ENCODE assay signal across 19 mouse cellular contexts in genomic region chr13:4971472-4972067, GRCm38 (mm10).
DNase-seq lines count a peak whose midpoint lies in the region; ATAC-seq and TF ChIP-seq lines count a peak whose summit lies in the region.
"Had no signal": no experiment of that assay in that cellular context is flagged by ENCODE, and none has a peak within 500 bp of the region (broad histone marks: within the 10 kb centered on the region; RNA-seq: fewer than 3 reads in every experiment).

No protein-coding gene starts in this region.

- H3K9me3 ChIP-seq in heart, postnatal 0 days (replicated peaks; ENCODE audit: control insufficient read depth, low read length): no peaks in the 10 kb centered on the region
- H3K9me3 ChIP-seq: hindbrain, embryonic 12.5 days; limb, embryonic 12.5 days; megakaryocyte, embryonic 14.5 days; neural tube, embryonic 15.5 days had no signal

- no peak overlapping the region for H3K4me3 ChIP-seq in heart, postnatal 0 days (ENCODE audit: low read depth, low read length)
- H3K4me3 ChIP-seq: heart, adult 2 months; hindbrain, embryonic 12.5 days; limb, embryonic 12.5 days; megakaryocyte, embryonic 14.5 days; neural tube, embryonic 15.5 days had no signal

- no peak for TF ChIP-seq CTCF in heart, postnatal 0 days (IDR thresholded peaks at IDR 0.05; ENCODE audit: low read depth)

- no peaks in the 10 kb centered on the region for H3K4me1 ChIP-seq in heart, postnatal 0 days (ENCODE audit: control insufficient read depth, insufficient read depth)
- H3K4me1 ChIP-seq: hindbrain, embryonic 12.5 days; megakaryocyte, embryonic 14.5 days; neural tube, embryonic 15.5 days had no signal

- no peak for ATAC-seq in heart, postnatal 0 days (ENCODE audit: insufficient read depth, low read depth)
- ATAC-seq: forebrain, embryonic 14.5 days; midbrain, embryonic 16.5 days had no signal

- no peaks in the 10 kb centered on the region for H3K36me3 ChIP-seq in heart, postnatal 0 days (replicated peaks; ENCODE audit: control insufficient read depth, insufficient read depth, low read length)
- H3K36me3 ChIP-seq: hindbrain, embryonic 12.5 days; limb, embryonic 12.5 days; neural tube, embryonic 15.5 days had no signal

- H3K9ac ChIP-seq in heart, postnatal 0 days (replicated peaks; ENCODE audit: low read depth, low read length): no peak overlapping the region
- H3K9ac ChIP-seq: hindbrain, embryonic 12.5 days; limb, embryonic 12.5 days; neural tube, embryonic 15.5 days had no signal

- H3K4me2 ChIP-seq in heart, postnatal 0 days (ENCODE audit: low read depth, low read length): no peak overlapping the region
- H3K4me2 ChIP-seq: hindbrain, embryonic 12.5 days; limb, embryonic 12.5 days; neural tube, embryonic 15.5 days had no signal

- no peak overlapping the region for H3K27ac ChIP-seq in heart, postnatal 0 days (ENCODE audit: low read depth)
- H3K27ac ChIP-seq: heart, adult 2 months; hindbrain, embryonic 12.5 days; limb, embryonic 12.5 days; neural tube, embryonic 15.5 days had no signal

- TF ChIP-seq EP300 in heart, postnatal 0 days (IDR thresholded peaks at IDR 0.05; ENCODE audit: low read depth): no peak

- whole genome bisulfite sequencing in heart, postnatal 0 days: 72% methylated on average over 4 of the region's 4 CpGs

- peak; percentile 27 for DNase-seq in heart, postnatal 0 days (ENCODE audit: low spot score)
- DNase-seq in heart, adult 9 months (ENCODE audit: low spot score in 2 of 2): no peak
- peak; percentile 52 for DNase-seq in embryo, embryonic 10 days (ENCODE audit: low spot score)
- DNase-seq in forelimb bud, embryonic 11.5 days (ENCODE audit: low read depth, low spot score): peak; percentile 70
- peak; percentile 21 for DNase-seq in mesoderm, embryonic 11.5 days (ENCODE audit: low read depth, low spot score)
- DNase-seq in layer of hippocampus, adult 11-12 months (ENCODE audit: low spot score): no peak
- no peak for DNase-seq in urinary bladder, adult 2 months (ENCODE audit: low spot score)
- DNase-seq: cerebellum, adult 9-10 months; gastrocnemius, postnatal 25 days; heart, adult 2 months; kidney, adult 9 months; kidney, postnatal 4 days had no signal

- H3K27me3 ChIP-seq in heart, postnatal 0 days (ENCODE audit: control insufficient read depth, insufficient read depth, low read length): no peaks in the 10 kb centered on the region
- H3K27me3 ChIP-seq: CH12.LX; hindbrain, embryonic 12.5 days; limb, embryonic 12.5 days; megakaryocyte, embryonic 14.5 days; neural tube, embryonic 15.5 days had no signal

Comparison
In these comparisons a context has a peak if more than half of its experiments do, and no peak if none do; other contexts are left out.
1. DNase-seq: peak in heart, postnatal 0 days (single experiment), embryo, embryonic 10 days (single experiment), forelimb bud, embryonic 11.5 days (single experiment) and mesoderm, embryonic 11.5 days (single experiment); none in heart, adult 9 months (0 of 2), layer of hippocampus, adult 11-12 months (single experiment) and urinary bladder, adult 2 months (single experiment).